Mouse (Mus musculus) adrenal gland, postnatal 10 days (tissue): ENCODE results near the gene Rps18. TPM values are rescaled to one million over a fixed set of nuclear protein-coding genes. Genes with fewer than 3 reads are reported as not detected.
A peak's percentile ranks its signal among the peaks of the same experiment; 100 is the strongest.
"Not testable (repeated sequence)": the region's sequence is repeated elsewhere in the genome, so short reads cannot be mapped to it uniquely, and the experiment has no call there.

ENCODE experiments used
- DNase-seq: peaks from one replicate; pipeline ENCODE4 v3.0.0; 2021; ENCODE audit warnings: mixed read lengths
- total RNA-seq, 2 experiments: library from RNA; stranded (reverse); gene quantifications; 2 replicates each; pipeline ENCODE4 v1.2.3; 2021

Gene Rps18
- total RNA-seq, 2 experiments from 2014 or later = 943 to 952 TPM

DNA sequence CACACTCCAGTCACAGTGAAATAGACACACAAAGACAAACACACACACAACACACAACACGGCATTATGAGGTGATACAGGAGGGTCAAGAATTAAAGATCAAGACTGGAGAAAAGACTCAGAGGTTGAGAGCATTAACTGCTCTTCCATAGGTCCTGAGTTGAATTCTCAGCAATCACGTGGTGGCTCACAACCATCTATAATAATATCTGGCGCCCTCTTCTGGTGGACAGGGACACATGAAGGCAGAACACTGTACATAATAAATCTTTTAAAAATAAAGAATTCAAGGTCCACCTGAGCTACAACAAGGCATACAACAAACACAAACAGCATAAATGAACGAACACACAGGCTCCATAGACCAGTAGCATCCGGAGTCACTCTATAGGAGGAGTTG is 13.1 kb upstream of the Rps18 start:
- no peak for DNase-seq

- peak; percentile 87 for DNase-seq
Measured at GRCm38 (mm10) chr17:33968489-33968888, 12.7 kb upstream of the Rps18 start.

- DNase-seq = peak; percentile 54
Measured at GRCm38 (mm10) chr17:33965846-33966550, 10.2 kb upstream of the Rps18 start.

DNA sequence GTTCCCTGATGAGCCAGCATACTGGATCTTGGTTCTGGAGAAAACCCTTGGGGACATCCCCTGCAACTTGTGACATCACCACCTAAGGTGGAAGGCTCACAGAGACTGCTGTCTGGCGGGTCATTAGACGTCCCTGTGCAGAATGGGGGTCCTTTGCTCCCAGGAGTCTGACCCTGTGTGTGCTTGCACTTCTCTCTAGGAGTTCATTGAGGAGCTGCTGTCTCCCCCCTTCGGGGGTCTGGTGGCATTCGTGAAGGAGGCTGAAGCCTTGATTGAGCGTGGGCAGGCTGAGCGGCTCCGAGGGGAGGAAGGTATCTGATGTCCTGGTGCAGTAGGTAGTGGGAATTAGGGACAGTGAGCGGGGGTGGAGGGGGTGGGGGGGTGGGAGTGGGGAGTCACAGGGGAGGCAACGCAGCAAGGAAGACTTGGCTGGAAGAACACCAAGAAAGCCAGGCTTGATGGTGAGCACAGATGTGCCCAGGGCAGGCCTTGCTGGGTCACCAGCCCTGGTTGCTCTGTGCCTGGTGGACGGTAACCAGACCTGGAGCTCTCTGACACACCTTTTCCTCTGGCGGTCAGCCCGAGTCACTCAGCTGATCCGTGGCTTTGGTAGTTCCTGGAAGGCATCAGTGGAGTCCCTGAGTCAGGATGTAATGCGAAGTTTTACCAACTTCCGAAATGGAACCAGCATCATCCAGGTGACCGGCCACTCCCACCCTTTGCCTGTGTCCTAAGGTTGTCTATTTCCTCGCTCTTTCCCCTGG is 9.5 kb upstream of the Rps18 start:
- no peak for DNase-seq

GRCm38 (mm10) chr17:33962876-33963275 is 7.1 kb upstream of the Rps18 start:
- peak; percentile 4 for DNase-seq

- DNase-seq = no peak
Measured at GRCm38 (mm10) chr17:33959948-33960347, 4.1 kb upstream of the Rps18 start.

DNA sequence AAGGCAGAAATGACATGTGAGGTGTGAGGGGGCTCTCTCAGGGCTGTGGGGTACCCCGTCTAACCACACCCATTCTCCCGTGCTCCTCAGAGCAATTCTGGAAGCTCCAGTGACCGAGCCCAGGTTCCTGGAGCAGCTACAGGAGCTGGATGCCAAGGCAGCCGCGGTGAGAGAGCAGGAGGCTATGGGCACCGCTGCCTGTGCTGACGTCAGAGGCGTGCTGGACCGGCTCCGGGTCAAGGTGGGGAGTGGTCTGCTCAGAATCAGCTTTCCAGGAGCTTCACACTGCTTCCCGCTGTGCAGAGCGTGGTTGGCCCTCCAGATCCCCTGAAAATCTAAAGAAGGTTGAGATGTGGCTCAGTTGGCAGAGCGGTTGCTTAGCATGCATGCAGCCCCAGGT is 3.3 kb upstream of the Rps18 start:
- no peak for DNase-seq

DNA sequence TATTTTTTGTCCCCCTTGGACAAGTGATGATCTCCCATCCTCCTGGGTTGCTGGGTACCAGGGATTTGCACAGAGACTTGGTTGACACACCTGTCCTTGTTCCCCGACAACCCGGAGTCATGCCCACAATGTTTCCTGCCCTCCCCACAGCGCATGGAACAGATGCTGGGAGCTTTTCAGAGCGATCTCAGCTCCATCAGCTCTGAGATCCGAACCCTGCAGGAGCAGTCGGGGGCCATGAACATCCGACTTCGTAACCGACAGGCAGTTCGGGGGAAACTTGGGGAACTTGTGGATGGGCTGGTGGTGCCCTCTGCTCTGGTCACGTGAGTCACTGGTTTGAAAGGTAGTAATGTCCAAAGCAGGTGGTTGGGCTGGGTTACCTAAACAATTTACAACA is 2.6 kb upstream of the Rps18 start:
- DNase-seq = no peak

GRCm38 (mm10) chr17:33957493-33957892 is 1.7 kb upstream of the Rps18 start:
- no peak for DNase-seq

- DNase-seq = no peak
Measured at GRCm38 (mm10) chr17:33956336-33956735, 535 bp upstream of the Rps18 start.

DNA sequence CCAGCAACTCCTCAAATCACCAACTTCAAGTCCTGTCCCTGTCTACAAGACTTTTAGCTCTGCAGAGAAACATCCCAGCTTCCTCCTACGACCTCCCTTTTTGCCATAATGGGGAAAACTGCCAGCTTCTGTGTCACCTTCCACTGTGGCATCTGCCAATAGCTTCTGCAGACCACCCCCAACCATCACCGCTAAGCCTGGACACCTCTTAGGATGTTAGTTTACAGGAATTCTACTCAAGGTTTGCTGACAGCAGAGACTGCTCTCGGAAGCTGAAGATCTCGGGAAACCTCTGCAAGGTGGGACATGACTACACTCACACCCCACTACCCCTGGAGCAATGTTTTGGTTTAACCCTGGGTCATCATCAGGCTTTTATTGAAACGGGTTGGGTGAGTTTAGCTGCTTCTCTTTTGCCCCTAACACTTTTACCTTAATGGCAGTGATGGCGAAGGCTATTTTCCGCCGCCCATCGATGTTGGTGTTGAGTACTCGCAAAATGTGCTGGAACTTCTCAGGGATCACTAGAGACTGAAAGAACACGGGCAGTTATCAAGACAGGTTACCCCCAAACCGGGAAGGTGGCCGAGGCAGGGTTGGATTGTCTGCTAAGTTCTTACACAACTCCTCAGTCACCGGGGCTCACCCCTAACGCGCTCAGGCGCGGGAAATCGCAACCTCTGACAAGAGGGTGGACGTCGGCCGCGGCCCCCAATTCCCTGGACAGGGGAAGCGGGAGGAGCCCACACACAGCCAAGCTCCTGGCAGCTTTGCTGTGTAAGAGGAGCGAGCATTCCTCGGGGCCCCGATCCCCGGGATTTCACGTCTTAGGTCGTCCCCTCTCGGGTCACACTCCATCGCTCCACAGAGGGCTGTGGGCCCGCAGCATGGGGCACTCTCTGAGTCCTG is 901 bp downstream of the Rps18 start:
- DNase-seq = no peak

DNA sequence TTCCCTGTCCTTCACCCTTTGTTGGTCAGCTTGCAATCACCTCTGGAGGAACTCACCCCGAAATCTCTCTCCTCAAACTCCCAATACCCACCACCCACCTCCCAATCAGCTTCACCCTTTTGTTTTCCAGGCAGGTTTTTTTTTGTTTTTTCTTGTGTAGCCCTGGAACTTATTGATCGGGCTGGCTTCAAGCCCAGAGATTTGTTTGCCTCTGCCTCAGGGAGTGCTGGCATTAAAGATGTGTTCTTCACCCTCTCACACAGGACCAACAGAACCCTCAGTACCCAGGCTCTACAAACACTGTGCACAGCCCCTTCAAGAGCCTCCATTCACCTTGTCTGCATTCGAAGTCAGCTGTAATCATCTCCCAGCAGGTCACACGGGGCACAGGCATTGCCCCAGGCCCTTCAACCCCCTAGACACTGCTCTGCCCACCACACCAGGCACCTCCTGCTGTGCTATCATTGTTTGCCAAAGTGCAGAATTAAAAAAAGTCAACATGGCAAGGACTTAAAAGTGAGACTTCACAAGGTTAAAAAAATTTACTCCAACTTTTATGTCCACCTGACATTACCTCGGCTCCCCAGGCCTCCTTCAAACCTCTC is 1.7 kb downstream of the Rps18 start:
- DNase-seq = no peak

DNA sequence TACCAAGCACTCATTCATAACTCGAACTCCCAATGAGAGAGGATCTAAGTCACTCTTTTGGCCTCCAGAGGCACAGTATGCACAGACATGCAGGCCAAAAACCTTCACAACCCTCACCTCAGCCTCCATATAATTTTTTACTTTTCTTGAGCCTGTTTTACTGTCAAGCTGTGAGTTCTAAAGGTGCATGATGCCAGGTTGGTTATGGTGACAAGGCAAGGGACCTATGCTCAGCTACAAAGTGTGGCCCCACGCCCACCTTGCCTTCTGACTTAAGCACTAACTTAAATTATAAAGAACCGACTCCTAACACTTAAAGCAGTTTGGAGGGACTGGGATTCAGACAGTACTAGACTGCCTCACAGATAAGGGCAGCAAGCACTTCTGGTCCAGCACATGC is 2.5 kb downstream of the Rps18 start:
- DNase-seq = no peak

GRCm38 (mm10) chr17:33952879-33953278 is 2.9 kb downstream of the Rps18 start:
- no peak for DNase-seq

DNA sequence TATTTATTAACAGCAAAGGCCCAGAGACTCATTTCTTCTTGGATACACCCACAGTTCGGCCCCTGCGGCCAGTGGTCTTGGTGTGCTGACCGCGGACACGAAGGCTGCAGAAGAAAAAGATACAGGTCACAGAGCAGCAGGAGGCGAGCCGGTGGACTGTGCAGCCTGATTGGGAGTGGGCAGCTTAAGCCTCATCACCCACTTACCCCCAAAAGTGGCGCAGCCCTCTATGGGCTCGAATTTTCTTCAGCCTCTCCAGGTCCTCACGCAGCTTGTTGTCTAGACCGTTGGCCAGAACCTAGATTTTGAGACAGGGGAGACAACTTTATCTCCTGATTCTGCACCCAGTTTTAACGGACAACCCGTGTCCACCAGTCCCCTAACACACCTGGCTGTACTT is 3.8 kb downstream of the Rps18 start:
- DNase-seq = not testable (repeated sequence)

GRCm38 (mm10) chr17:33951021-33951946 is 4.5 kb downstream of the Rps18 start, which contains the start of gene B3galt4:
Gene B3galt4 (minus strand): TSS chr17:33951488.
- peak; percentile 89 for DNase-seq

DNA sequence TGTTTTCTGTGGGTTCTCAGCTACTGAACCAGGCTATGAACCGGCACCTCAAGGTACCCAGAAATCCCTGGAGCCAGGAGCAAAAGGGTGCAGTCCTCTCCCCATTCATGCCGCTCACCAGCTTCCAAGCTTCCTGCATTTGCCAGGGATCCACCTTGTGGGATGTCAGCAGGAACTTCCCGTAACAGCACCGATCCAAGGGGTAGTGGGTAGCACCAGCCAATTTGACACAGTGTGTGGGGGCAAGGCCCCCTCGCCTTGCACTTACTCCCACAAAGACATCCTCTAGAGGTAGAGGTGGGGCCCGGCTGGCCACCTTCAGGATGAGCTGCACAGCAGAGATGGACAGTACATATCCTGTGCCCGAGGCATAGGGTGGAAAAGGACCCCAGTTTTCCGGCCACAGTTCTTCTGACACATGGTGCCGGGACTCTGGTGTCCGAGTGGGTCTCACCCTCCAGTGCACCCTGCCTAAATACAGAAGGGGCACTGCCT is 5.6 kb downstream of the Rps18 start:
- DNase-seq = no peak

DNA sequence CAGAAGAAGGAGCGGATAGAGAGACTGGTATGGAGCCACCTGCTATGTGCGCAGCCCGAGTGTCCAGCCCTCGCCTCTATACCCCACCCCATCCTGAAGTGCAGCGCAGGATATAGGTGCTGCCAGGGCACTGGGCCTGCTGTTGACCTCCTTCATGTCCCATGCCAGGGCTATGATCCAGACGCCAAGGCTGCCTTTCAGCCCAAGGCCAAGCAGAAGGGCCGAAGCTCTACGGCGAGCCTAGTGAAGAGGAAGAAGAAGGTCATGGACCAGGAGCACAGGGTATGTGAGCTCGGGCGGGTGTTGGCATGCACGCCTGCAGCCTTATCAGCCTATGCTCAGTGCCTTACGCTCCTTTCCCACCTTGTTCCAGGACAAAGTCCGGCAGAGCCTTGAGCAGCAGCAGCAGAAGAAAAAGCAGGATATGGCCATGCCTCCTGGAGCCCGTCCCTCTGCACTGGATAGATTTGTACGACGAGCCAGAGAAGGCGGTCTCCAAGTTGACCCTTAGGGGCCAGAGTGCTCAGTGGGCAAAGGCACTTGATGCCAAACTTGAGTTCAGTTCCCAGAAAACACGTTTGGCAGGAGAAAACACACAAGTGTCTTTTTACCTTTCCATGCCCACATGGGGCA is 6.8 kb downstream of the Rps18 start:
- DNase-seq = peak; percentile 49

DNA sequence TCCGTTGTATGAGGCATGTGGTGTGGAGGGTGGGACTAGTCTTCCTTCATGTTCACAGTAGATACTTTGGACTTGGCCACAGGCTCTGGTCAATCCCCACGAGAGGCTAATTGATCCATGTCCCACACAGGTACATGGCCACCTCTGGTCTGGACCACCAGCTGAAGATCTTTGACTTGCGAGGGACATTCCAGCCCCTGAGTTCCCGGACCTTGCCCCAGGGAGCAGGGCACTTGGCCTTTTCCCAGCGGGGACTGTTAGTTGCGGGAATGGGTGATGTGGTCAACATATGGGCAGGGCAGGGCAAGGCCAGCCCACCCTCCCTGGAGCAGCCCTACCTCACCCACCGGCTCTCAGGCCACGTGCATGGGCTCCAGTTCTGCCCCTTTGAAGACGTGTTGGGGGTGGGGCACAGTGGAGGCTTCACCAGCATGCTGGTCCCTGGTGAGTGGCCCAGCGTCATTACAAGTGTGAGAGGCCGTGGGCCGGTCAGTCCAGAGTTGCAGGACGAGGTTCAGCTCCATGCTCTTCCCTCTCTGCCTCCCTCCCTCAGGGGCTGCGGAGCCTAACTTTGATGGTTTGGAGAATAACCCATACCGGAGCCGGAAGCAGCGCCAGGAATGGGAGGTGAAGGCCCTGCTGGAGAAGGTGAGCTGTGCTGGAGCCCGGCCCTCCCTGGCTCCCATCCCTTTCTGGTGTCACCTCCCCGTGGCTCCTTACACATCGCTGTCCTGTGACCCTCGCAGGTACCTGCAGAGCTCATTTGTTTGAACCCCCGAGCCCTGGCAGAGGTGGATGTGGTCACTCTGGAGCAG is 7.5 kb downstream of the Rps18 start:
- DNase-seq = no peak
